Mouse (Mus musculus) forebrain, embryonic 11.5 days (tissue): ENCODE results near the gene Me1. TPM values are rescaled to one million over a fixed set of nuclear protein-coding genes. Genes with fewer than 3 reads are reported as not detected.
A peak's percentile ranks its signal among the peaks of the same experiment; 100 is the strongest.

Experiments
- ATAC-seq: fragments of 200-750 bp; cut with Nextera tagmentation; replicated peaks from 2 replicates; pipeline ENCODE4 v1.8.0; 2017; ENCODE audit warnings: moderate TSS enrichment; ENCODE audit not compliant: low FRiP score
- DNase-seq: peaks from one replicate; pipeline ENCODE4 v3.0.0-alpha.2; 2017; ENCODE audit warnings: low spot score
- H3K27ac ChIP-seq: fragments of 300-500 bp; sonication (generic); 2 replicates; pipeline ENCODE4 v1.5.1; 2014; ENCODE audit warnings: low read depth, low read length
- H3K27me3 ChIP-seq: fragments of 300-500 bp; sonication (generic); 2 replicates; pipeline ENCODE4 v1.6.1; 2014; ENCODE audit warnings: mild to moderate bottlenecking, low read length, mixed read lengths; ENCODE audit not compliant: control insufficient read depth, insufficient read depth
- H3K36me3 ChIP-seq: fragments of 300-500 bp; sonication (generic); 2 replicates; pipeline ENCODE4 v1.6.1; 2014; ENCODE audit warnings: mild to moderate bottlenecking, low read length, moderate library complexity, mixed read lengths; ENCODE audit not compliant: control insufficient read depth, insufficient read depth
- H3K4me1 ChIP-seq: fragments of 300-500 bp; sonication (generic); replicated peaks from 2 replicates; pipeline ENCODE4 v1.6.1; 2014; ENCODE audit warnings: low read length, mixed read lengths; ENCODE audit not compliant: control insufficient read depth, insufficient read depth
- H3K4me2 ChIP-seq: fragments of 300-500 bp; sonication (generic); 2 replicates; pipeline ENCODE4 v1.6.1; 2014; ENCODE audit warnings: low read depth, mild to moderate bottlenecking, low read length, moderate library complexity, mixed read lengths; ENCODE audit not compliant: severe bottlenecking
- H3K4me3 ChIP-seq: fragments of 300-500 bp; sonication (generic); 2 replicates; pipeline ENCODE4 v1.5.1; 2014; ENCODE audit warnings: low read depth, low read length
- H3K9ac ChIP-seq: fragments of 300-500 bp; sonication (generic); 2 replicates; pipeline ENCODE4 v1.6.1; 2014; ENCODE audit warnings: low read length
- H3K9me3 ChIP-seq: fragments of 300-500 bp; sonication (generic); 2 replicates; pipeline ENCODE4 v1.6.1; 2016; ENCODE audit warnings: low read length, mixed read lengths; ENCODE audit not compliant: control insufficient read depth
- WGBS: fragments of 180-500 bp; shearing (Covaris S2); extraction: QIAGEN DNeasy Blood & Tissue Kit; methylation state at CpG from one replicate; pipeline ENCODE4 v1.1.7; 2014; 5-methylcytosine and 5-hydroxymethylcytosine counted together
- polyA plus RNA-seq: library from polyadenylated mRNA; unstranded; fragments of >200 nt; fragmentation: Nextera tagmentation; extraction: Ambion mirVana; gene quantifications from 2 replicates; pipeline ENCODE4 v1.2.1, GENCODE M21; 2014

The Me1 gene
- polyA plus RNA-seq, 1 experiment from 2014 or later, result 10.7 TPM

DNA sequence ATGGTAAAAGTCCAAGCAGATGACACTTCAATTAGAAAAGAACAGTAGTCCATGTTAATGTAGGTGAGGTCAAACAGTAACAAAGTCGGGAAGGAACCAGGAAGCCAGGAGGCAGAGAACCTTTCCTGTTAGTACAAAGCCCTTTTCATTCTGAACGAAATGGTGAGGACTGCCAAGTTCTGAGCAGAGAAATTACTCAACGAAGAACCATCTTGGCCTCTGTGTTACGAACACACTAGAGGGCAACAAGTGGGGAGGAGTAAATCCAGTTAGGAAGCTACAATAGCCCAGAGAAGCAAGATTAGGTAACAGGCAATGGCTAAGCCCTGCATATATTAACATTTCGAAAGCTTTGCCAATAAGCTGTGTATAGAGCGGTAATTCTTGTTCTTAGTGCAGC lies 57.0 kb downstream of the Me1 start:
- no peak overlapping the region for H3K9ac ChIP-seq
- no peak overlapping the region for H3K4me3 ChIP-seq
- WGBS, result 74% methylated on average over 6 of the region's 6 CpGs
- DNase-seq (no peak), ATAC-seq (no peak)
- H3K27ac ChIP-seq, result no peak overlapping the region
- H3K27me3 ChIP-seq, result no peaks in the 10 kb centered on the region
- H3K4me1 ChIP-seq, result no peaks in the 10 kb centered on the region
- no peak overlapping the region for H3K4me2 ChIP-seq
- H3K9me3 ChIP-seq, result no peaks in the 10 kb centered on the region
- no peaks in the 10 kb centered on the region for H3K36me3 ChIP-seq

DNA sequence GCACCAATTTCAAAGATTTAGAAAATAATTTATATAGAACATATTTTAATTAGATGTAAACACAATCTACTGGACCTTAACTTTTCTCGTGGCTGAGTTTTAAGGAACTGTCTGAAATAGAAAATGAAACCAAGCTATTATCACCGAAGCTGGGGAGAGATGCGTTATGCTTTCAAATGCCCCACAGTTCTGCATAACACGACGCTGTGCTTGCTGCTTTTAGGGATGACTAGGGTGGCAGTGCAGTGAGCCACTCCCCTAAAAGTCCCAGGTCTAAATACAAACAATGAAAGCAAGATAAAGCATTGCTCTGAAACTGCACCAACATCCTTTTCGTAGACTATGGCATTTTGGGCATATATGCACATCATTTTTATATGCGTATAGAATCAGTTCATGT lies 64.6 kb downstream of the Me1 start:
- H3K27ac ChIP-seq, result no peak overlapping the region
- DNase-seq (no peak), ATAC-seq (no peak)
- H3K4me3 ChIP-seq, result no peak overlapping the region
- no peaks in the 10 kb centered on the region for H3K36me3 ChIP-seq
- H3K9ac ChIP-seq, result no peak overlapping the region
- WGBS, result 92% methylated on average over 7 of the region's 7 CpGs
- no peak overlapping the region for H3K4me2 ChIP-seq
- no peaks in the 10 kb centered on the region for H3K27me3 ChIP-seq
- no peaks in the 10 kb centered on the region for H3K9me3 ChIP-seq
- H3K4me1 ChIP-seq, result no peaks in the 10 kb centered on the region

DNA sequence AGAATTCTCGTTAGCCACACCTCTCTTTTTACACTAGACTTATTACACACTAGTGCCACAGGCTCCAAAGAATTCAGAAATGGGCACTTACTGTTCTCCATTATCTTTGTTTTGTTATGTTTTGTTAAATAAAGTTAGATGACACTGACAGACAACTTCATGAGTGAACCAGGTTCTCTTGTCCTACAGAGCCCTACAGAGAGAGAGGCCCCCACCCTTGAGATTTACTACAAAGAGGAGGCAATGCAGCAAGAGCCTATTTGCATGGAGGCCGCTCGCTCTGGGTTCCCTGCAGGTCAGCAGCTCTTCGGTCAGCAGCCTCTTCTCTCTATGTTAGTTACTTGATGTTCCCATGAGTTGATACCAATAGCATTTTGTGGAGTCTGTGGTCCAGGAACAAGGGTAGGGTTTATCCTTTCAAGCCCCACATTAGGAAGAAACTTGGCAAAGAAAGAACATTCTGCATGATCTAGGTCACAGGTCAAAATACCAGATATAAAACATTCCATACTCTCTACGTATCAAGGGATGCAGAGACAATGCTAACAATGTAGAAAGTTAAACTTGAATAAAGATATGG lies 65.3 kb downstream of the Me1 start:
- no peaks in the 10 kb centered on the region for H3K9me3 ChIP-seq
- no peak overlapping the region for H3K9ac ChIP-seq
- no peaks in the 10 kb centered on the region for H3K4me1 ChIP-seq
- H3K36me3 ChIP-seq, result no peaks in the 10 kb centered on the region
- H3K4me3 ChIP-seq, result no peak overlapping the region
- no peak for ATAC-seq
- WGBS, result 75% methylated on average over 5 of the region's 5 CpGs
- H3K4me2 ChIP-seq, result no peak overlapping the region
- H3K27ac ChIP-seq, result no peak overlapping the region
- H3K27me3 ChIP-seq, result no peaks in the 10 kb centered on the region
- DNase-seq, result no peak

GRCm38 (mm10) chr9:86629379-86629778 lies 66.4 kb downstream of the Me1 start:
- Histone ChIP-seq H3K27me3 (no peaks in the 10 kb centered on the region), H3K27ac (no peak overlapping the region), H3K9ac (no peak overlapping the region), H3K4me2 (no peak overlapping the region), H3K9me3 (no peaks in the 10 kb centered on the region), H3K4me3 (no peak overlapping the region), H3K4me1 (no peaks in the 10 kb centered on the region), H3K36me3 (no peaks in the 10 kb centered on the region)
- 71% methylated on average over 6 of the region's 6 CpGs for WGBS
- DNase-seq (peak; percentile 53), ATAC-seq (no peak)

GRCm38 (mm10) chr9:86627745-86628496 lies 67.8 kb downstream of the Me1 start:
- no peak for ATAC-seq
- WGBS, result 89% methylated on average over 10 of the region's 10 CpGs
- no peak for DNase-seq

DNA sequence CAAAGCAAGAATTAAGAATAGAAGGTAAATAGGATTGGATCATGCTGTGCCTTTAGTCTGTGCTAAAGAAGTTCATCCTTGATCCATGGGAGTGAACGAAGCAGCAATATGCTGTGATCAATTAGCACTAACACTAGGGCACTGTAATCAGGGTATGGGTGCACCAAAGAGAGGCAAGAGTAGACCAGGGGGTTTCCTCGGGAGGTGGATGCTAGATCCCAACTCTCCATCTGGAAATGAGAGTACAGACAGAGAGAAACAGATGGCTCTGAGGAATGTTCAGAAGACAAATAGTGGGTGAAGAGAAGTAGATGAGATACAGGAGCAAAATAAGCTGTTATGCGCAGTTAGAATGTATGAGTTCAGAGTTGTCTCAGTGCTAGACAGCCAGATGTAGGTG lies 68.8 kb downstream of the Me1 start:
- no peak for ATAC-seq
- no peaks in the 10 kb centered on the region for H3K27me3 ChIP-seq
- no peak overlapping the region for H3K27ac ChIP-seq
- H3K36me3 ChIP-seq, result no peaks in the 10 kb centered on the region
- no peak overlapping the region for H3K9ac ChIP-seq
- no peaks in the 10 kb centered on the region for H3K9me3 ChIP-seq
- no peak overlapping the region for H3K4me3 ChIP-seq
- DNase-seq, result no peak
- H3K4me1 ChIP-seq, result no peaks in the 10 kb centered on the region
- H3K4me2 ChIP-seq, result no peak overlapping the region
- WGBS, result 47% methylated on average over 3 of the region's 3 CpGs

More at GRCm38 (mm10) chr9:86627745-86628496, 67.8 kb downstream of the Me1 start:
- no peaks in the 10 kb centered on the region for H3K27me3 ChIP-seq
- H3K4me1 ChIP-seq, result no peaks in the 10 kb centered on the region
- H3K27ac ChIP-seq, result no peak overlapping the region
- H3K9ac ChIP-seq, result no peak overlapping the region
- no peak overlapping the region for H3K4me2 ChIP-seq
- H3K36me3 ChIP-seq, result no peaks in the 10 kb centered on the region
- H3K4me3 ChIP-seq, result no peak overlapping the region
- no peaks in the 10 kb centered on the region for H3K9me3 ChIP-seq

- Histone ChIP-seq H3K9me3 (no peaks in the 10 kb centered on the region), H3K9ac (no peak overlapping the region)
Measured at GRCm38 (mm10) chr9:86624781-86625180, 71.0 kb downstream of the Me1 start.

DNA sequence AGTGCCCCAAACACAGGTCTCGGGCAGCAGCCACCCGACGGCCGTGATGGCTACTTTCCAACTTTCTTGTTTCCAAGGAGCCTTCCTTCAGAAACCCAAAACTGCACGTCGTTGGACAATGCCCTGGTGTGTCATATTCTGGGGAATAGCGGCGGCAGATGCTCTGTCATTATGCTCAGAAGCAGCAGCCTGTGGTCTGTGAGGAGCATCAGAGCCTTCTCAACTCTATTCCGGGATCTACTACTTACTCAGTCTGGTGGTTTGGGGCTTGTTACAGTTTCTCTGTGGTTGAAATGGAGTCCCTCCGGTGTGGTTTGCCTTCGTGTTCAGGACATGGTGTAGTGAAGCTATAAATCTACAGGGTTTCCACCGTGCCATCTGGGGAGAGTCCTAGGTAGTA lies 71.7 kb downstream of the Me1 start:
- H3K4me2 ChIP-seq, result no peak overlapping the region
- no peak for DNase-seq
- no peaks in the 10 kb centered on the region for H3K4me1 ChIP-seq
- H3K36me3 ChIP-seq, result no peaks in the 10 kb centered on the region
- no peak overlapping the region for H3K27ac ChIP-seq
- ATAC-seq, result no peak
- H3K9me3 ChIP-seq, result no peaks in the 10 kb centered on the region
- H3K4me3 ChIP-seq, result no peak overlapping the region
- WGBS, result 89% methylated on average over 12 of the region's 12 CpGs
- no peak overlapping the region for H3K9ac ChIP-seq
- no peaks in the 10 kb centered on the region for H3K27me3 ChIP-seq

More at GRCm38 (mm10) chr9:86624781-86625180, 71.0 kb downstream of the Me1 start:
- no peak for ATAC-seq
- 90% methylated on average over 6 of the region's 6 CpGs for WGBS
- Histone ChIP-seq H3K27ac (no peak overlapping the region), H3K4me1 (no peaks in the 10 kb centered on the region), H3K4me2 (no peak overlapping the region), H3K36me3 (no peaks in the 10 kb centered on the region), H3K4me3 (no peak overlapping the region), H3K27me3 (no peaks in the 10 kb centered on the region)
- no peak for DNase-seq

- H3K4me1 ChIP-seq, result no peaks in the 10 kb centered on the region
- H3K36me3 ChIP-seq, result no peaks in the 10 kb centered on the region
- DNase-seq (no peak), ATAC-seq (no peak)
- H3K4me2 ChIP-seq, result no peak overlapping the region
- no peak overlapping the region for H3K27ac ChIP-seq
- no peak overlapping the region for H3K4me3 ChIP-seq
- no peak overlapping the region for H3K9ac ChIP-seq
- 61% methylated on average over 2 of the region's 2 CpGs for WGBS
- H3K27me3 ChIP-seq, result no peaks in the 10 kb centered on the region
- H3K9me3 ChIP-seq, result no peaks in the 10 kb centered on the region
Measured at GRCm38 (mm10) chr9:86622062-86622461, 73.7 kb downstream of the Me1 start.
